ENCODE assay signal across 1 mouse cellular context in the genomic region with DNA sequence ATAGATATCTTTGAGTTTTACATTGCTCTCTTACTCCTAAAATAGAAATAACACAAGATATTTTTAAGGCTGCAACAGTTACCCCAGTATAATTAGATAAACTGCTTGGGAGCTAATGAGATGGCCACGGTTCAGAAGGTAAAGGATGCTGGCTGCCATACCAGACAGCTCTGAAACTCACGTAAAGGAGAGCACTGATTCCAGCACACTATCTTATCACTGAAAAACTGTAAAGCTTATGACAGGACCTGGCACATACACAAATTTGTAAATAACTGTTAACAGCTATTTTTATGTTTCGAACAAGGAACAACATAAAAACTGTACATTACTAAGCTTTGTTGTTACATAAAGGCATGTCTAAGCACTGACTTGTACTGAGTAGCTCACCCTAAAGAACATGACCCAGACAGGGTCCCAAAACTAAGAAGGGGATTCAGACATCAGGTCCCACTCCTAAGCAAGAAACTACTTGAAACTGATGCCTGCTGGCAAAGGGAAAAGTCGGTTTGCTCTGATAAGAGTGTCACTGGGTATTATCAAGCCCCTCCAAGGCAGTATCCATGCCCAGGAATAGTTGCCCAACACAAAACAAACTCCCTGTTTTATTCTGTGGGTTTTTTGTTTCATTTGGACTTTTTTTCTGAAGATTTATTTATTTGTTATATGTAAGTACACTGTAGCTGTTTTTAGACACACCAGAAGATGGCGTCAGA.
TF ChIP-seq lines count a peak whose summit lies in the region.

No protein-coding gene starts in this region.

TF ChIP-seq in MEL, 35 proteins besides CTCF, POLR2A, EP300 and RAD21 (continued from another document):
- TF ChIP-seq ZMIZ1 (IDR thresholded peaks at IDR 0.05; ENCODE audit: low read depth, low read length): no peak
- TF ChIP-seq GABPA (IDR thresholded peaks at IDR 0.05; ENCODE audit: low read depth, low read length): no peak
- TF ChIP-seq MEF2A (IDR thresholded peaks at IDR 0.05; ENCODE audit: extremely low read depth, insufficient replicate concordance, low read depth, low read length, poor library complexity, severe bottlenecking): peak; percentile 48; the same call in 1 of the 2 replicates
- TF ChIP-seq ZC3H11A (IDR thresholded peaks at IDR 0.05; ENCODE audit: low read depth, low read length): no peak
- 0 out of 2 replicates have a peak, but pooled peaks have one; percentile 18 for TF ChIP-seq MAFK (IDR thresholded peaks at IDR 0.05; ENCODE audit: borderline replicate concordance, low read depth, low read length)
- peak; percentile 9; the same call in 1 of the 2 replicates for TF ChIP-seq MAZ (IDR thresholded peaks at IDR 0.05; ENCODE audit: low read depth, low read length)
- TF ChIP-seq ELF1 (IDR thresholded peaks at IDR 0.05; ENCODE audit: low read depth, low read length): no peak
